Mouse (Mus musculus) frontal cortex, adult (tissue): Measurements from ENCODE around the gene Cnksr1.

Experiments used
- ATAC-seq: cut with Nextera tagmentation; 2 replicates; pipeline ENCODE4 v1.9.2; 2017; ENCODE audit warnings: mild to moderate bottlenecking, moderate library complexity, mixed read lengths; ENCODE audit not compliant: low TSS enrichment

The Cnksr1 gene

GRCm38 (mm10) chr4:134203340-134203896 is 34.8 kb downstream of the Cnksr1 start:
- no peak for ATAC-seq

DNA sequence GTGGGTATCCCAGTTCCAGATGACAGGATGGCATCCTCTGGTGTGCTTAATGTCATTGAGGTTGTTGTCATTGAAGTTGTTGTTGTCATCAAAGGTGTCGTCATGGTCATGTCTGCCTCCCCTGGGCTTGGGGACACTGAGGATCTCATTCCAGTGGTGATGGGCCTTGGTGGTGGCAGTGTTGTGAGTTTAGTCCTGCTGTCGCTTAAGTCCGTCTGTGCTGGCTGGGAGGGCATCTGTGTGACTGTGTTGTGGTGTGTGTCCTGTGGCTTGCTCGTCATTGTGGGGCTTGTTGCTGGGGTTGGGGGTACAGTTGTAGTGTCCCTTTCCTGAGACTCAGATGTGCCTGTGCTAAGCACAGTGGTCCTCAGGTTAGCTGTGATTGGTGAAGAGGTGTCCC is 35.3 kb downstream of the Cnksr1 start, which contains the start of gene Gm7534:
Gene Gm7534 (minus strand): TSS at position 101 of the 400 bp plus-strand sequence.
- no peak for ATAC-seq

- no peak for ATAC-seq
Observed at GRCm38 (mm10) chr4:134199371-134199770, 38.8 kb downstream of the Cnksr1 start.

GRCm38 (mm10) chr4:134186268-134186667 is 51.9 kb downstream of the Cnksr1 start:
- ATAC-seq = no peak

DNA sequence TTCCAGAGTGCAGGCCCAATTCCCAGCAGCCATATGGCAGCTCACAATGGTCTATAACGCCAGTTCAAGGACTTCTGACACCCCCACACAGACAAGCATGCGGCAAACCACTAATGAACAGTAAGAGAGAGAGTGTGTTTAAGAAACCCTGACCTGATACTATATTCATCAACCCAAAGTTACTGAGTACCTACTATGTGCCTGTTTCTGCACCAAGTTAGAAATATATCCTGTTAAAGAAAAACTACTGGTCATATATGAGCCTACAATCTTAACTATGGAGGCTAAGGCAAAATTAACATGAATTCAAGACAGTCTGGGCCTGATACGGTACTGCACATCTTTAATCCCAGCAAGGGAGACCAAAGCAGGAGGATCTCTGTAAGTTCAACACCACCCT is 52.6 kb downstream of the Cnksr1 start:
- ATAC-seq = no peak

GRCm38 (mm10) chr4:134183711-134184110 is 54.5 kb downstream of the Cnksr1 start:
- ATAC-seq = no peak

GRCm38 (mm10) chr4:134181825-134182224 is 56.4 kb downstream of the Cnksr1 start:
- ATAC-seq = no peak

- ATAC-seq = no peak
Observed at GRCm38 (mm10) chr4:134181112-134181511, 57.1 kb downstream of the Cnksr1 start.
